Mouse (Mus musculus) right cerebral cortex, postnatal 4 days (tissue): ENCODE data around the gene Tnfrsf13b.
"Not testable (repeated sequence)": the region's sequence is repeated elsewhere in the genome, so short reads cannot be mapped to it uniquely, and the experiment has no call there.

Source experiments
- DNase-seq: peaks from one replicate; pipeline ENCODE4 v3.0.0-alpha.2; 2022

Tnfrsf13b gene

DNA sequence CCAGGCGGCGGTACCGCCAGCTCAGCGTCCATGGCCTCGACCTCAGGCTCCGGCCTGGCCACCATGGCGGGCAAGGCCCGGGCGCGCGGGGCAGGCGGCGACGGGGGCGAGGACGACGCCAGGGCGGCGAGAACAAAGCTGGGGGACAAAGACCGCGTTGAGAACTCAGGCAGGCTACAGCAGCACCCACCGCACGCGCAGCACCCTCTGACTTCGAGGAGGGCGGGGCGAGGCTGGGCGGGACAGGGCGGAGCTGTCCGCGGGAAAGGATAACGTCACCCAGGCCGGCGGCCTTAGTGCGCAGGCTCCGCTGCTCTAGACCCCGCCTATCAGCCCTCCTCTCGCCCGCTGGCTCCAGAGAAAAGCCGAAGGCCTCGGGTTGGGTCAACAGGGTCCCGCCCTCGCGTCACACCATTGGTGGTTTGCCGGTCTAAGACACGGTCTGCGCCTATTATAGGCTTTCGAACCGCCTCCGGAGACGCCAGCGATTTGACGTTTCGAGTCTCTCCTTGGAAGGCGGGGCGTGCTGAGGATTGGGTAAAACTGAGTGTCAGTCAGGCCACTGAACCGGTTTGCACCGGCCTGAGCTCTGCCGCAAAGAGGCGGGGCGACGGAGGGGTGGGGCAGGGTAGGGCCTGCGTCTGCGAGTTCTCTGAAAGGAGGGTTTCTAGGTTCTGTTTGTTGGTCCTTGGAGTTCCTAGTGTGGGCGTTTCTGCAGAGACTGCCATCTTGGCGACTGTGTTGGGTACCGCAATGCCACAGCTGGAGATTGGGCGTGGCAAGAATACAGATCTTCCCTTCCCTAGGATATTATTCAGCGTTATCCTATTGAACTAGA is 48.5 kb downstream of the Tnfrsf13b start, which contains the start of gene Usp22:
Gene Usp22, minus strand, starts transcription at position 235 of the 838 bp plus-strand sequence.
- DNase-seq: peak; percentile 99

DNA sequence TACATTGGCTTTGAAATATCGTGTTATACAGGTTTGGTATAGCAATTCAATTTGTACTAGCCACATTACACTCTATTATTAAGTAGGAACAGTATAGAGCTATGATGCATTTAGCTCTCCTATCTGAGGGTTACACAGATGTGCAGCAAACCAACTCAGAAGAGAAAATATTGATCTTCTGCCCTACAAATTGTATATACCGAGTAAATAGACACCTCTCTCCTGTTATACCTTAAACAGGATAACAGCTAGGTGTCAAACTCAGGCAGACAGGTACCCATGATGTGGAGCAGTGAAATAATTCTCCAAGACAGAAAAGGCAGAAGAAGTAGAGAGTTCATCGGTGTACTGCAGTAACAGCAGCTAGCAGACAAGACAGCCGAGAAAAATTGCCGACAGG is 49.2 kb downstream of the Tnfrsf13b start:
- DNase-seq: no peak

DNA sequence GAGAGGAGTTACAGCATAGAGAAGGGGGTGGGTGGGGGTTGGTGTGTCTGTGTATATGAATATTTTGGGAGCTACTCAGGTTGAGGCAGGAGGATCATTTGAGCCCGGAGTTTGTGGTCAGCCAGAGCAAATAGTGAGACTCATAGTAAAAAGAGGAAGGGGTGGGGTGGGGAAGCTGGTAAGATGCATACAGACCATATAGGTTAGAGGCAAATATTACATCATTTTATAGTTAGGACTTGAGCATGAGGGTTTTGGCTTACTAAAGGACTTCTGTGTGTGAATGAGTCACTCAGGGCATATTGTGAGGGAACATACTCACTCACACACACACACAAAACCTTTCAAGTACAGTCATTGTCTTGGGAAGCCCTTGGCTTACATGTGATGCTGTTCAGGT is 49.8 kb downstream of the Tnfrsf13b start:
- DNase-seq: no peak

DNA sequence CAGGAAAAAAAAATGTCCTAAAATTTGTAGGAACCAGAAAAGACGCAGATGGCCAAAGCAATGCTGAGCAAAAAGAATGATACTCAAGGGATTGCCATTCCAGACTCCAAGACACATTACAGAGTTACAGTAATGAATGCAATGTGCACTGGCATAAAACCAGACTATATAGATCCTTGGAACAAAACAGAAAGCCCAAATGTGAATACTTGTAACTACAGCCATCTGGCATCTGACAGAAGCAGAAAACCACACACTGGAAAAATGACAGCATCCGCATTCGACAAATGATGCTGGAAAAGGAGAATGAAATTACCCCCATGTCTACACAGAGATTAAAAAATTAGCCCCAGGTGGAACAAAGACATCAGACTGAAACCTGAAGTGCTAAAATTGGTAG is 53.8 kb downstream of the Tnfrsf13b start:
- DNase-seq: no peak

DNA sequence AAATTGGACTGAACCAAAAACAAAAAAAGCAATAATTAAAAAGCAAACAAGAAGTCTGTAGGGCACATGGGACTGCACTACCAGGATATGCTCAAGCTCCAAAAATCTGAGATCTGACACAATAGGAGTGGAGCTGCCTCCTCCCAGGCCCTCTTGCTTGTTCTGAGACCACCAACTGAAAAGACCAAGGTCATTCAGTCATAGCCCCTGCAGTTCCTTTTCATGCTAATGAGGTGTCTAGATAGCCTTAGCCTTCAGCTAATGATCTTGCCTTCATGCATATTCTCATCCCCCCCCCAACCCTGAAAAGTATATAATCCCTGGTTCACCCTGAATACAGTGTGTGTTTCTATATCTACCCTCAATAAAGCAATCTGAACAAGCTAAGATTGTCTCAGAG is 55.1 kb downstream of the Tnfrsf13b start:
- no peak for DNase-seq

DNA sequence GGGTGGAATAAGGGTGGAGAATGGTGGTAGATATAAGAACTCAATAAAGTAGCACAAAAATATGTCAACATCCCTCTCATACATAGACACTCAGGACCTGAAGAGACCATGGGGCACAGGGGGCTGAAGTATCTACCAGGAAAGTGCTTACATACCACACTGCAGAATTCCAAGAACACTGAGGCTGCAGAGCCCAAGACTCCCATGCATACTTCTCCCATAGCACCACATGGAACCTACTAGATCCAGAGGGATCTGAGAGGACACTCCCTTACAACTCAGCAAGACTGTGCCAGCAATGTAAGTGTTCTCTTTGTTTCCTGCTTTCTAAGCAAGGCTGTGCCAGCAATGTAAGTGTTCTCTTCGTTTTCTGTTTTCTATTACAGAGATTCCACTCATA is 57.3 kb downstream of the Tnfrsf13b start:
- DNase-seq: no peak

DNA sequence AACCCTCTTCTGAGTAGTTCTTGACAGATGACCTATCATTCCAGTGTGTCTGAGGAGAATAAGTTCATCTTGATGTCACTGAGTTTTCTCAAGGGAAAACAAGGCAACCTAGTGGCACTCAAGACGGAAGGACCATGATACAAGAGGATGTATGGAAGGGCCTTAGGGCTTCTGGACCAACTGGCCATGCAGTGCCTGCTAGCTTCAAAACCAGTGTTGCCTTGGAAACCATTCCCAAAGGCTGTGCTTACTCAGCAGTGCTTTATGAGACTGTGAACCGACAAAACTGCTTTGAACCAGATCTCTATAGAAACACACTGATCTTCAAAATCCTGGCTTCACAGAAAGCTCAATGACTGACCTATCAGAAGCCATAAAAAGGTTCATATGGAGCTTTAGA is 64.2 kb downstream of the Tnfrsf13b start:
- no peak for DNase-seq

DNA sequence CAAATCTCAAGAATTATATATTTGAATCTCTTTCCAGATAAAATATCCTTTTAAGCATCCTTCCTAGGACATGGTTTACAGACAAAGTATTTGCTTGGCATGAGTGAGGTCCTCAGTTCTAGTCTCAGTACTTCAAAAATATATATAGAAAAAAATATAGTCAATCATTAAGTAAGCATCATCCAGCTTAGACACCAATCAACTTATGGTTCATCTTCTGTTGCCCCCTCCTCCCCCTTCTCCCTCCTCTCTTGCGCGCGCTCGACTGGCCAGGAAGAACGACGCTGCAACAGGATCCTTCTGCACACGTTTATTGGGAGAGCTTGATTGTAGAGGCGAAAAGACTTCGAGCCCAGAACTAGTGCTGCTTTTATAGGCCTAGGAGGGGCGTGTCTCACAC is 65.6 kb downstream of the Tnfrsf13b start:
- DNase-seq: not testable (repeated sequence)

DNA sequence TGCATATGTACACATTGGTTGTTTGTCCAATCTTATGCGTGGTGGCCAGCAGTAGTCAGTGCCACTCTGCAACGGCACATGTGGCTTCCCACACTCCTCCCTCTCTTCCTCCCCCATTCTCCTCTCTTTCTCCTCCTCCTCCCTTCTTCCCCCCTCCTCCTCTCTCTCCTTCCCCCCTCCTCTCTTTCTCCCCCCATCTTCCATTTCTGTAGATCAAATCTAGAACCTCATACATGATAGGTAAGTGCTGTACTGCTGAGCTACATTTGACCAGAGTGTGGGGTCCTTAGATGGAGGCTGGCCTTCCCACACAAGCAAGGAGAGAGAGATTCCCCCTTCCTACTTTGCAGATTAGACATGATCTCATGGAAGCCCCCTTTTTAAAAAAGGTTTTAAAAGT is 66.2 kb downstream of the Tnfrsf13b start:
- DNase-seq: no peak

DNA sequence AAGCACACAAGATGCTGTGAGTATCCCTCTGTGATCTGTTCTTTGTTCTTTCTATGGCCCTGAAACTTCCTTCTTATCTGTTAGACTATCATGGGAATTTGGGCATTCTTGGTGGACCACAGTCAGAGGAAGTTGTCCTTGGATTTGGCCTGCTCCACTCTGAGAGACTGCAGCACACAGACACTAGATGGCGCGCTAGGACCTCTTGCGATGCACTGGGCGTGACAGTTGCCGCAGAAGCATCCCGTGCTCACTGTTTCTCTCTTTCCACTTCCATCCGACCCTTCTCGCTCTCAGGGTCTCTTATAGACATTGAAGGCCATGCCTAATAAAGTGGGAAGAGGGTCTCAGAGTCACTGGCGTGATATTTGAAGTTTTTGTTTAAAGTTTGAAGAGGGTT is 66.8 kb downstream of the Tnfrsf13b start:
- DNase-seq: peak; percentile 92

DNA sequence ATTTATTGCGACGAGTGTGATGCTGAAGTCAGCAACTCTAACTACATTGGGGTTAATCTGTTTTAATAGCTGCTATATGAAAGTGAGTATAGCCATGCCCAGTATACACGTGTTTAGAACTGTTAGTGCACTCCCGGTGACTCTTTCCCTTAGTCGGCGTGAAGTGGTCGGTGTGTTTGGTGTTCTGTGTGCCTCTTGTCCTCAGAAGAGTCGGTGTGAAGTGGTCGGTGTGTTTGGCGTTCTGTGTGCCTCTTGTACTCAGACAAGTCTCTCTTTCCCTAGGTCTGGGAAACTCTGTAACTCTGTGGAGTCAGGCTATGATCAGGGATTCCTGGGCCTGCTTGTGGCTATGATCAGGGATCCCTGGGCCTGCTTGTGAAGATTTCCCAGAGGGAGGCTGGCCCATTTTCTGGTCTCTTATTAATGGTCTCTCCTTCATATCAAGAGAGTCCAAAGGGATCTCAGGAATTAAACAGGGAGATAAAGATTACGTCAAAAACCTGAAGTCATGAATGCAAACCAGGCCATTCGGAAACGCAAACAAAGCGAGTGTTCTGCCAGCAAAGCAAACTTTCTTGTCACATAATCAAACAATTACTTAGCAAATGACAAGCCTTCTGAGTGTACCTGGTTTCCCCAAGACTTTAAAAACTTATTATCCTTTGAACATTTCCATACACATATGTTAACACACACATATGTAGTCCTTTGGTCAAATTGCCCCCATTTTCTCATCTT is 70.2 kb downstream of the Tnfrsf13b start:
- DNase-seq: no peak

DNA sequence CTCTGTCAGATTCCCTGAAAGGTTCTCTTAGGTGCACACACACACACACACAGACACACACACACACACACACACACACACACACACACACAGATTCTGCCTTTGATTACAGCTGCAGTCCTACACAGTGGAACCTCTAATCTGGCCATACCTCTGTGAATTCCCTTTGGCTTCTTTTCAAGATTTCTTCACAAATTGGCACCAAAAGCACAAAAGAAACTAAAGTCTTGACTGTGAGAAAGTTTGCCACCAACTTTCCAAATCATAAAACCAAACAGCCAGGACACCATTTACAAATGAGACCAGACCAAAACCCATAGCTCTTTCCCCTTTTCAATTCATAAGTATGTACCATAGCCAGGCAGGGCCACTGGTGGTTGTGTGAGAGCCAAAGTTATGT is 71.4 kb downstream of the Tnfrsf13b start:
- no peak for DNase-seq
